Mouse (Mus musculus) embryonic facial prominence, embryonic 11.5 days (tissue): ENCODE data around the gene Zfr. TPM values are rescaled to one million over a fixed set of nuclear protein-coding genes. Genes with fewer than 3 reads are reported as not detected.

Source experiments
- ATAC-seq: fragments of 200-750 bp; cut with Nextera tagmentation; replicated peaks from 2 replicates; pipeline ENCODE4 v1.8.0; 2017; ENCODE audit warnings: low read depth; ENCODE audit not compliant: insufficient number of reproducible peaks, low FRiP score, low TSS enrichment
- DNase-seq: peaks from one replicate; pipeline ENCODE4 v3.0.0-alpha.2; 2015; ENCODE audit warnings: low spot score
- H3K27ac ChIP-seq: fragments of 300-500 bp; sonication (generic); replicated peaks from 2 replicates; pipeline ENCODE4 v1.5.1; 2014; ENCODE audit warnings: mild to moderate bottlenecking, low read depth, low read length, control low read depth
- H3K27me3 ChIP-seq: fragments of 300-500 bp; sonication (generic); 2 replicates; pipeline ENCODE4 v1.6.1; 2014; ENCODE audit warnings: mild to moderate bottlenecking, low read length, moderate library complexity, mixed read lengths; ENCODE audit not compliant: control insufficient read depth, insufficient read depth
- H3K36me3 ChIP-seq: fragments of 300-500 bp; sonication (generic); replicated peaks from 2 replicates; pipeline ENCODE4 v1.6.1; 2014; ENCODE audit warnings: low read depth, mild to moderate bottlenecking, low read length, moderate library complexity, mixed read lengths; ENCODE audit not compliant: control insufficient read depth, insufficient read depth
- H3K4me1 ChIP-seq: fragments of 300-500 bp; sonication (generic); 2 replicates; pipeline ENCODE4 v1.6.1; 2014; ENCODE audit warnings: low read length, mixed read lengths; ENCODE audit not compliant: control insufficient read depth, insufficient read depth
- H3K4me2 ChIP-seq: fragments of 300-500 bp; sonication (generic); 2 replicates; pipeline ENCODE4 v1.6.1; 2014; ENCODE audit warnings: low read depth, mild to moderate bottlenecking, control low read depth, low read length, moderate library complexity
- H3K4me3 ChIP-seq: fragments of 300-500 bp; sonication (generic); 2 replicates; pipeline ENCODE4 v1.5.1; 2014; ENCODE audit warnings: low read depth, low read length, control low read depth
- H3K9ac ChIP-seq: fragments of 300-500 bp; sonication (generic); replicated peaks from 2 replicates; pipeline ENCODE4 v1.6.1; 2014; ENCODE audit warnings: mild to moderate bottlenecking, control low read depth, low read length
- H3K9me3 ChIP-seq: fragments of 300-500 bp; sonication (generic); replicated peaks from 2 replicates; pipeline ENCODE4 v1.6.1; 2016; ENCODE audit warnings: mild to moderate bottlenecking, low read length, inconsistent platforms, mixed read lengths; ENCODE audit not compliant: control insufficient read depth
- WGBS: fragments of 180-500 bp; shearing (Covaris S2); extraction: QIAGEN DNeasy Blood & Tissue Kit; methylation state at CpG from one replicate; pipeline ENCODE4 v1.1.7; 2014; 5-methylcytosine and 5-hydroxymethylcytosine counted together
- polyA plus RNA-seq: library from polyadenylated mRNA; unstranded; fragments of >200 nt; fragmentation: Nextera tagmentation; extraction: Ambion mirVana; gene quantifications from 2 replicates; pipeline ENCODE4 v1.2.1, GENCODE M21; 2014

Gene Zfr
- 112 and 123 TPM in 2 replicates for polyA plus RNA-seq

- peak within 1 kb of the TSS; percentile 99 for H3K9ac ChIP-seq
- peak within 1 kb of the TSS; percentile 85 for H3K27ac ChIP-seq
- DNase-seq (peak; percentile 89), ATAC-seq (peak; percentile 95)
- H3K27me3 ChIP-seq, result no peaks in the 10 kb centered on the region
- H3K9me3 ChIP-seq, result no peaks in the 10 kb centered on the region
- peak within 1 kb of the TSS; percentile 98 for H3K4me3 ChIP-seq
- peak within 1 kb of the TSS; percentile 67 for H3K4me2 ChIP-seq
- H3K4me1 ChIP-seq, result no peaks in the 10 kb centered on the region
- under 1% methylated on average over 48 of the region's 59 CpGs for WGBS
- no peaks in the 10 kb centered on the region for H3K36me3 ChIP-seq
Observed at GRCm38 (mm10) chr15:12117242-12118092, at the start of gene Zfr. TSS of gene Zfr (plus strand) at chr15:12117831.

- ATAC-seq, result no peak
- no peaks in the 10 kb centered on the region for H3K27me3 ChIP-seq
- no peak overlapping the region for H3K9ac ChIP-seq
- no peak for DNase-seq
- no peaks in the 10 kb centered on the region for H3K9me3 ChIP-seq
- H3K4me1 ChIP-seq, result no peaks in the 10 kb centered on the region
- no peak overlapping the region for H3K4me2 ChIP-seq
- no peaks in the 10 kb centered on the region for H3K36me3 ChIP-seq
- peak overlapping the region; percentile 59; the same call in 1 of the 2 replicates for H3K27ac ChIP-seq
- H3K4me3 ChIP-seq, result no peak overlapping the region
- 64% methylated on average over 1 of the region's 2 CpGs for WGBS
Observed at GRCm38 (mm10) chr15:12067971-12068370, 49.7 kb upstream of the Zfr start.

GRCm38 (mm10) chr15:12068395-12069218 is 49.0 kb upstream of the Zfr start:
- no peaks in the 10 kb centered on the region for H3K27me3 ChIP-seq
- ATAC-seq (no peak), DNase-seq (peak; percentile 60)
- H3K36me3 ChIP-seq, result no peaks in the 10 kb centered on the region
- 61% methylated on average over 9 of the region's 9 CpGs for WGBS
- peak overlapping the region; percentile 59; the same call in 1 of the 2 replicates for H3K27ac ChIP-seq
- H3K9me3 ChIP-seq, result no peaks in the 10 kb centered on the region
- H3K4me1 ChIP-seq, result no peaks in the 10 kb centered on the region
- H3K4me2 ChIP-seq, result no peak overlapping the region
- H3K9ac ChIP-seq, result no peak overlapping the region
- no peak overlapping the region for H3K4me3 ChIP-seq

- Histone ChIP-seq H3K4me2 (no peak overlapping the region), H3K36me3 (no peaks in the 10 kb centered on the region), H3K27ac (no peak overlapping the region), H3K4me3 (no peak overlapping the region), H3K27me3 (no peaks in the 10 kb centered on the region), H3K9ac (no peak overlapping the region), H3K9me3 (no peaks in the 10 kb centered on the region), H3K4me1 (no peaks in the 10 kb centered on the region)
- no peak for ATAC-seq
- WGBS, result 83% methylated on average over 7 of the region's 7 CpGs
- DNase-seq, result no peak
Observed at GRCm38 (mm10) chr15:12072709-12073336, 44.8 kb upstream of the Zfr start.

- H3K4me3 ChIP-seq, result no peak overlapping the region
- no peak for DNase-seq
- H3K9me3 ChIP-seq, result no peaks in the 10 kb centered on the region
- H3K27ac ChIP-seq, result no peak overlapping the region
- H3K27me3 ChIP-seq, result no peaks in the 10 kb centered on the region
- ATAC-seq, result no peak
- H3K36me3 ChIP-seq, result no peaks in the 10 kb centered on the region
- no peak overlapping the region for H3K9ac ChIP-seq
- no peaks in the 10 kb centered on the region for H3K4me1 ChIP-seq
- whole genome bisulfite sequencing, result 92% methylated on average over 6 of the region's 6 CpGs
- H3K4me2 ChIP-seq, result no peak overlapping the region
Observed at GRCm38 (mm10) chr15:12074426-12074825, 43.2 kb upstream of the Zfr start.

- Histone ChIP-seq H3K9ac (no peak overlapping the region), H3K4me1 (no peaks in the 10 kb centered on the region), H3K27ac (no peak overlapping the region), H3K4me3 (no peak overlapping the region), H3K27me3 (no peaks in the 10 kb centered on the region), H3K36me3 (no peaks in the 10 kb centered on the region), H3K4me2 (no peak overlapping the region), H3K9me3 (no peaks in the 10 kb centered on the region)
- ATAC-seq (no peak), DNase-seq (no peak)
- 88% methylated on average over 13 of the region's 13 CpGs for WGBS
Observed at GRCm38 (mm10) chr15:12082344-12082743, 35.3 kb upstream of the Zfr start.

- H3K9me3 ChIP-seq, result no peaks in the 10 kb centered on the region
- no peaks in the 10 kb centered on the region for H3K27me3 ChIP-seq
- no peak overlapping the region for H3K27ac ChIP-seq
- H3K4me3 ChIP-seq, result no peak overlapping the region
- no peaks in the 10 kb centered on the region for H3K36me3 ChIP-seq
- WGBS, result 70% methylated on average over 6 of the region's 6 CpGs
- ATAC-seq (no peak), DNase-seq (no peak)
- no peak overlapping the region for H3K4me2 ChIP-seq
- no peak overlapping the region for H3K9ac ChIP-seq
- no peaks in the 10 kb centered on the region for H3K4me1 ChIP-seq
Observed at GRCm38 (mm10) chr15:12084164-12084563, 33.5 kb upstream of the Zfr start.
